Mouse (Mus musculus) hindlimb bud, embryonic 11.5 days (tissue): ENCODE measurements at regions not wholly inside any gene's neighbourhood (a gene's known extent, or its start where the extent isn't known, plus 50 kb on each side); places are given as distances from the start of the nearest gene placed in this dataset.

Experiments
- DNase-seq: peaks from one replicate; pipeline ENCODE4 v3.0.0-alpha.2; 2012; ENCODE audit warnings: low read depth, low spot score; ENCODE audit errors: extremely low spot score

- no peak for DNase-seq
Observed at GRCm38 (mm10) chr10:126815730-126816129, 85.4 kb downstream of the Atp23 start.

- DNase-seq: no peak
Observed at GRCm38 (mm10) chr10:126814968-126815367, 86.2 kb downstream of the Atp23 start.

GRCm38 (mm10) chr10:126813051-126813593 is 88.0 kb downstream of the Atp23 start:
- no peak for DNase-seq

GRCm38 (mm10) chr10:126812243-126812755 is 88.9 kb downstream of the Atp23 start:
- no peak for DNase-seq

GRCm38 (mm10) chr10:126810346-126811095 is 90.6 kb downstream of the Atp23 start:
- DNase-seq: no peak

GRCm38 (mm10) chr10:126809587-126809986 is 91.6 kb downstream of the Atp23 start:
- DNase-seq: no peak

- no peak for DNase-seq
Observed at GRCm38 (mm10) chr10:126806881-126807280, 94.3 kb downstream of the Atp23 start.

- DNase-seq: no peak
Observed at GRCm38 (mm10) chr10:126802732-126803131, 98.4 kb downstream of the Atp23 start.

GRCm38 (mm10) chr10:126799393-126799792 is 101.8 kb downstream of the Atp23 start:
- no peak for DNase-seq

GRCm38 (mm10) chr10:126793136-126793535 is 108.0 kb downstream of the Atp23 start:
- no peak for DNase-seq

- DNase-seq: no peak
Observed at GRCm38 (mm10) chr10:126792371-126792835, 108.8 kb downstream of the Atp23 start.

- DNase-seq: no peak
Observed at GRCm38 (mm10) chr10:126788277-126788676, 112.9 kb downstream of the Atp23 start.

- DNase-seq: no peak
Observed at GRCm38 (mm10) chr10:126783161-126783560, 118.0 kb downstream of the Atp23 start.

- no peak for DNase-seq
Observed at GRCm38 (mm10) chr10:126776603-126777002, 124.6 kb downstream of the Atp23 start.

- DNase-seq: no peak
Observed at GRCm38 (mm10) chr10:126775946-126776345, 125.2 kb downstream of the Atp23 start.

GRCm38 (mm10) chr10:126770446-126771020 is 130.6 kb downstream of the Atp23 start:
- no peak for DNase-seq

GRCm38 (mm10) chr10:126765648-126766047 is 135.5 kb downstream of the Atp23 start:
- DNase-seq: no peak

- no peak for DNase-seq
Observed at GRCm38 (mm10) chr10:126764740-126765139, 136.4 kb downstream of the Atp23 start.

GRCm38 (mm10) chr10:126763976-126764375 is 137.2 kb downstream of the Atp23 start:
- no peak for DNase-seq

GRCm38 (mm10) chr10:126758682-126759081 is 142.5 kb downstream of the Atp23 start:
- no peak for DNase-seq

- no peak for DNase-seq
Observed at GRCm38 (mm10) chr10:126753201-126753600, 148.0 kb downstream of the Atp23 start.

GRCm38 (mm10) chr10:126752699-126753098 is 148.5 kb downstream of the Atp23 start:
- no peak for DNase-seq
